Mouse (Mus musculus) midbrain, postnatal 0 days (tissue): Measurements from ENCODE around the gene Rph3a. TPM values are rescaled to one million over a fixed set of nuclear protein-coding genes. Genes with fewer than 3 reads are reported as not detected.
"Not testable (repeated sequence)": the region's sequence is repeated elsewhere in the genome, so short reads cannot be mapped to it uniquely, and the experiment has no call there.

Source experiments
- ATAC-seq: fragments of 200-750 bp; cut with Nextera tagmentation; 2 replicates; pipeline ENCODE4 v1.8.0; 2017; ENCODE audit warnings: moderate number of reproducible peaks, mild to moderate bottlenecking, moderate TSS enrichment, moderate library complexity; ENCODE audit not compliant: low FRiP score
- DNase-seq: peaks from one replicate; pipeline ENCODE4 v3.0.0-alpha.2; 2015; ENCODE audit warnings: low spot score
- H3K27ac ChIP-seq: fragments of 300-500 bp; sonication (generic); 2 replicates; pipeline ENCODE4 v1.5.1; 2014; ENCODE audit warnings: low read depth, mild to moderate bottlenecking, low read length, mixed read lengths
- H3K27me3 ChIP-seq: fragments of 300-500 bp; sonication (generic); 2 replicates; pipeline ENCODE4 v1.6.1; 2014; ENCODE audit warnings: low read length, control low read depth, mixed read lengths; ENCODE audit not compliant: insufficient read depth
- H3K36me3 ChIP-seq: fragments of 300-500 bp; sonication (generic); 2 replicates; pipeline ENCODE4 v1.6.1; 2014; ENCODE audit warnings: low read length, control low read depth, mixed read lengths; ENCODE audit not compliant: insufficient read depth
- H3K4me1 ChIP-seq: fragments of 300-500 bp; sonication (generic); 2 replicates; pipeline ENCODE4 v1.6.1; 2014; ENCODE audit warnings: mild to moderate bottlenecking, control low read depth, antibody characterized with exemption, low read length, mixed read lengths; ENCODE audit not compliant: insufficient read depth
- H3K4me2 ChIP-seq: fragments of 300-500 bp; sonication (generic); 2 replicates; pipeline ENCODE4 v1.6.1; 2014; ENCODE audit warnings: low read depth, mild to moderate bottlenecking, low read length, mixed read lengths; ENCODE audit not compliant: poor library complexity, severe bottlenecking
- H3K4me3 ChIP-seq: fragments of 300-500 bp; sonication (generic); 2 replicates; pipeline ENCODE4 v1.5.1; 2014; ENCODE audit warnings: low read depth, mild to moderate bottlenecking, low read length, moderate library complexity
- H3K9ac ChIP-seq: fragments of 300-500 bp; sonication (generic); replicated peaks from 2 replicates; pipeline ENCODE4 v1.6.1; 2014; ENCODE audit warnings: mild to moderate bottlenecking, low read length, moderate library complexity, mixed read lengths; ENCODE audit not compliant: poor library complexity, severe bottlenecking
- H3K9me3 ChIP-seq: fragments of 300-500 bp; sonication (generic); 2 replicates; pipeline ENCODE4 v1.6.1; 2016; ENCODE audit warnings: low read length, control low read depth
- CTCF ChIP-seq: IDR thresholded peaks from 2 replicates; pipeline ENCODE4 v1.5.1; 2016; ENCODE audit warnings: antibody characterized with exemption, mild to moderate bottlenecking
- WGBS: fragments of 180-500 bp; shearing (Covaris S2); extraction: QIAGEN DNeasy Blood & Tissue Kit; methylation state at CpG from one replicate; pipeline ENCODE4 v1.1.7; 2014; 5-methylcytosine and 5-hydroxymethylcytosine counted together
- polyA plus RNA-seq: library from polyadenylated mRNA; unstranded; fragments of >200 nt; fragmentation: Nextera tagmentation; extraction: Ambion mirVana; gene quantifications from 2 replicates; pipeline ENCODE4 v1.2.1, GENCODE M21; 2015
- total RNA-seq: library from RNA; depleted of rRNA; stranded (reverse); fragments of >200 nt; gene quantifications from 2 replicates; pipeline ENCODE4 v1.2.3, GENCODE M21; 2014

Rph3a gene
- total and polyA plus RNA-seq, 2 experiments from 2014 or later: 35.5 to 44.6 TPM

DNA sequence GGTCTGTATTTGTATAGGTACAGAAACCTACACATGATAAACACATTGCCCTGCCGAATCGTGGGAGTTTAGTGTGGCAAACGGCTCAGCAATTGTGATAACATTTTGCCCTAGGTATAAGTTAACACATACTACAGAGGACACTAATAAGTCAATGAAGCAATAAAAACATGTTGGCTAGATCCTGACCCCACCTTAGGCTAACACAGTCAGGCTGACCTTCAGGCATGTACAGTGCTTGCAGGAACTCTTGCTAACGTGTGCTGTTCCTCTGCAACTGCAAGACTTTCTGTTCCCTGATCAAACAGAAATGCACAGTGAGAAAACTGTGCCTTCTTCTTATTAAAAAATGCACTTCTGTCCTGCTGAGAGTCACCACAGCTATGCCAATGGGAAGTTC, 85.9 kb downstream of the Rph3a start:
- DNase-seq (no peak), ATAC-seq (no peak)
- no peak overlapping the region for H3K4me2 ChIP-seq
- TF ChIP-seq CTCF: no peak
- no peak overlapping the region for H3K9ac ChIP-seq
- 76% methylated on average over 4 of the region's 4 CpGs for WGBS
- H3K36me3 ChIP-seq: no peaks in the 10 kb centered on the region
- H3K4me3 ChIP-seq: no peak overlapping the region
- H3K9me3 ChIP-seq: no peaks in the 10 kb centered on the region
- H3K27ac ChIP-seq: no peak overlapping the region
- H3K4me1 ChIP-seq: no peaks in the 10 kb centered on the region
- H3K27me3 ChIP-seq: no peaks in the 10 kb centered on the region

DNA sequence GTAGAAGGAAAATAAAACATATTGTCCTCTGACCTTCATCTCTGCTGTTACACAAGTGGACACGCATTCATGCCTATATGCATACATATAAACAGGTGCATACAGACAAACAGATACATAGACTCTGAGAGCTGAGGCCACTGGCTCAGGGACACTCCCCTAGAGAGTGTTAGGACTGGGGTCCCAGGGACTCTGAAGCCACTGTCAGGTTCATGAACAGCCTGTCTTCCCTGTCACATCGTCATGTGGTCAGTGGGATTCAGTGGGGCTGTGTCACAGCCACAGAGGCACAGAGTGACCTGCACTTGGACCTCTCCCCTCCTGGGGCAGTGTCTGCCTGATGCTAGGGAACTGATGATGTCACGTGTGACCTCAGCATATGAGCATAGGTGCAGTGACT, 89.6 kb downstream of the Rph3a start:
- DNase-seq: no peak
- 82% methylated on average over 3 of the region's 3 CpGs for WGBS
- Histone ChIP-seq H3K27ac (no peak overlapping the region), H3K4me1 (no peaks in the 10 kb centered on the region), H3K4me2 (no peak overlapping the region), H3K9ac (no peak overlapping the region), H3K27me3 (no peaks in the 10 kb centered on the region), H3K36me3 (no peaks in the 10 kb centered on the region), H3K9me3 (no peaks in the 10 kb centered on the region), H3K4me3 (no peak overlapping the region)
- ATAC-seq: no peak
- TF ChIP-seq CTCF: no peak

DNA sequence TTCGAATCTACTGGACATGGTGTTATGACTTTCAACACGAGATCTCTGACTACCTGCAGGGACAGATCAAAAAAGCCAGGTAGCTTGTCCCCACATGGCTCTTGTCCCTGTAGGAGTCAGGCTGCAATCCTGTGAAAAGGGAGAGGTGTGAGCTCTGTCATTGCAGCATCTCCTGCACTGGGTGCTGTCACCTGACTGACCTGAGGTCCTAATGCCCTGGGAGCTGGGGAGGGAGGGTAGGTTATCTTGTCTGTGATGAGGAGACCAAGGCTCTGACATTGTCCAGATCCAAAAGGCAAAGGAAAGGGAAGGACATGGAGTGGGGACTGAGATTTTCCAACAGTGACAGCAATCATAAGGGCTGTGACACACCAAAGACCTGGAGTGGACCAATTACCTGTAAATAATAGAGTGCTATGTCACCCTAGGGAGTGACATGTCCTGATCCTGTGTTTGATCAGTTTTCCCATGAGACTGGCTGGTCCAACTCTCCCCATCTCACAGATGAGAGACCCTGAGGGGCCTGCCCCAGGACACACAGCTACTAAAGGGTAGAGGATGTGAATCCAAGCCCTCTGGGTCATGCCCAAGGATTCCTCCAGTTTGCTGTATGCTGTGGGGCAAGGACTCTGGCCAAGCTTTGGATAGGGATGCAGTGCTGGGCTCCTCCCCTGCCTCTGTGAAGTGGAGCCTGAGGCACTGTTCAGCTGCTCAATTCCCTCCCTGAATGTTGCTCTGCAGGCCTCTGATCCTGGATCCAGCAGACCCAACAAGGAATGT, 90.5 kb downstream of the Rph3a start:
- 64% methylated on average over 2 of the region's 2 CpGs for WGBS
- not testable (repeated sequence) for H3K4me1 ChIP-seq, H3K9me3 ChIP-seq, H3K27ac ChIP-seq, H3K9ac ChIP-seq, H3K27me3 ChIP-seq, DNase-seq, H3K4me3 ChIP-seq, ATAC-seq, H3K4me2 ChIP-seq, H3K36me3 ChIP-seq

DNA sequence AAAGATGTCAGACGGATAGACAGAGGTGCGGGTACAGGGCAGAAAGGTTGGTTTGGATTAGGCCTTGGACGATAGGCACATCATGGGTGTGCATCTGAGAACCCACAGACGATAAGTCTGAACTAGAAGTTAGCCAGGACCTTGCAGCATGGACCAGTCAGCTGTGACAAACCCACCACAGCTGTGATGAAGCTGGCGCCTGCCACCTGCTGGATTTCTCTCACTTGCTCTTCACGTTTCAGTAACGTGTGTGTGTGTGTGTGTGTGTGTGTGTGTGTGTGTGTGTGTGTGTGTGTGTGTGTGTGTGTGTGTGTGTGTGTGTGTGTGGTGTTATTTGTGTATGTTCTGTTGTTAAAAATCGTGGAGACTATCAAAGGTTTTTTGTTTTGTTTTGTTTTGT, 95.7 kb downstream of the Rph3a start, which contains the start of gene Oas1d:
Oas1d (plus strand) TSS at position 333 of the 400 bp plus-strand sequence.
- not testable (repeated sequence) for H3K4me1 ChIP-seq, H3K9me3 ChIP-seq, H3K27me3 ChIP-seq, H3K36me3 ChIP-seq, H3K27ac ChIP-seq, ATAC-seq, H3K9ac ChIP-seq, H3K4me3 ChIP-seq, H3K4me2 ChIP-seq
- TF ChIP-seq CTCF: peak; percentile 53
- peak; percentile 42 for DNase-seq
- 51% methylated on average over 8 of the region's 8 CpGs for WGBS

DNA sequence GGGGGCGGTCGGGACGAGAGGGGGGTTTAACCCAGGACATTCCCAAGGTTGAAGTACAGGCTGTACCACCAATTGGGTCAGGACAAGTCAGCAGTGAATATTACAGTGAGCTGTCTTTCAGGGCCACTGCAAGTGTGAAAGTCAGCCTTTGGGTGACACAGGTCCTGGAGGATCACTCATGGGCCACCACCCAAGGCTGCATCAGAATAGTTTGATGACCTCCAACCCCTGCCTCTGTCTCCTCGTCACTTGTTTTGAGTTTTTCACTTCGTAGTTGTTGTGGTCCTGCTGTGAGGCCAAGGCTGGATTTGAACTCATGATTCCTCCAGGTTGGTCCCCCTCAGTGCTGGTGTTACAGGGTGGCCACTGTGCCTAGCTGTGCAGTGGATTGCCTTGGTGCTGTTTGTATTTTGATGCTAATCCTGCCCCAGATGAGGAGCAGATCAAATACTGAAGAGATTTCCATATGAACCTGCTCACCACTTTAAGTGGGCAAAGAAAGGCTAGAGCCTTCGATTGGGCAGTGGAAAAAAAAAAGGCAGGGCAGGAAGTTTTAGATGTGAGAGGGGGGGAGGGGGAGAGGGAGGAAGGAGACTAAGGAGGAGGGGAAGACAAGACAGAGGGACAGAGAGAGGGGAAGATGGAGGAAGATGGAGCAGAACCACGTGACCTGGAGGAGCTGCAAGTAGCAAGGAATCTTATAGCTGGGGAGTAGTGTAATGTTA, 101.5 kb downstream of the Rph3a start:
- H3K9me3 ChIP-seq: no peaks in the 10 kb centered on the region
- ATAC-seq: no peak
- no peak for TF ChIP-seq CTCF
- no peak overlapping the region for H3K9ac ChIP-seq
- H3K27ac ChIP-seq: no peak overlapping the region
- no peak overlapping the region for H3K4me3 ChIP-seq
- H3K4me1 ChIP-seq: no peaks in the 10 kb centered on the region
- no peaks in the 10 kb centered on the region for H3K36me3 ChIP-seq
- H3K4me2 ChIP-seq: no peak overlapping the region
- 44% methylated on average over 7 of the region's 7 CpGs for WGBS
- DNase-seq: no peak
- H3K27me3 ChIP-seq: no peaks in the 10 kb centered on the region

DNA sequence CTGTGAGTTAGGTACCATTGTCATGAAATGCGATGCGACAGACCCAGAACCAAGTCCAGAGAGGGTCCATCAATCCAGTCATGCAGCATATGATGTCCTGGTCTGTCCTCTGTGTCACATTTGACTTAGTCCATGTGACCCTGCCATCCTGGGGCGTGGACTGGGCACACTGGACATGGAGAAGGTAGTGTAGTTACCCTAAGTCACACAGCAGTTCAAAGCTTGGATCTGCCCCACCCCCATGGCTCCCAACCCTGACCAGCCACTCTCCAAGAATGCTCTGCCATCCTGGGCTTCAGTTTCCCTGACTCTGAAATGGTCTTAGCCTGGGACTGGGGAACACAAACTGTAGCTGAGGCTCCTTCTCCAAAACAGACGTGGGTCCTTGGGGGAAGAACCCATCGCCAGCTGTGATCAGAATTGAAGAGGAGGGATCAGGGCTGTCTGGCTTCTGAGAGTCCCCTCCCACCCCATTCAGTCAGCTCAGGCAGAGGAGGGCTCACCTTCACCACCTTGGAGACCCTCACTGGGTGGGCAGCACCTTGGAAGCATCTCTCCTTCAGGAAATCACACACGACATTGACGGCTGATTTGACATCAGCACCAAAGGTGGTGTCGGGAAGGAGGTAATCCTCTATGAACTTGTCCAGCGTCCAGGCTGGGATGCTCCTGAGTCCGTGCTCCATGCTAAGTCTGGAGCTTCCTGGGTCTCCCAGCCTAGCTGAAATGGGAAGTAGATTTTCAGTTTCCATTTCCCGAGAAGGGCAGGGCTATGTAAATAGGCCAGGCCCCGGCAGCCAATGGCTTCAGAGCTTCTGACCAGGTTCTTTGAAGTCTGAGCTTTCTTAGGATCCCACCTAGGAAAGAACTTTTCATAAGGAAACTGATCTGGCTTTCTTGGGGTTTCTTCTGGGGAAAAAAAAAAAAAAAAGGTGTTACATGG, 102.8 kb downstream of the Rph3a start, which contains the start of gene Oas1a:
Oas1a (minus strand) TSS at position 731 of the 943 bp plus-strand sequence.
- H3K4me1 ChIP-seq, H3K9me3 ChIP-seq, H3K4me3 ChIP-seq, DNase-seq, H3K27ac ChIP-seq, H3K27me3 ChIP-seq, ATAC-seq, H3K4me2 ChIP-seq, H3K36me3 ChIP-seq, H3K9ac ChIP-seq: not testable (repeated sequence)
- WGBS: 35% methylated on average over 9 of the region's 12 CpGs
